Mouse (Mus musculus) liver, embryonic 12.5 days (tissue): ENCODE measurements at regions not wholly inside any gene's neighbourhood (a gene's known extent, or its start where the extent isn't known, plus 50 kb on each side); places are given as distances from the start of the nearest gene placed in this dataset.

ENCODE experiments used
- ATAC-seq: fragments of 200-750 bp; cut with Nextera tagmentation; 2 replicates; pipeline ENCODE4 v1.8.0; 2017; ENCODE audit warnings: moderate number of reproducible peaks, mild to moderate bottlenecking, moderate library complexity
- H3K27ac ChIP-seq: fragments of 300-500 bp; sonication (generic); 2 replicates; pipeline ENCODE4 v1.5.1; 2016; ENCODE audit warnings: mild to moderate bottlenecking
- H3K27me3 ChIP-seq: fragments of 300-500 bp; sonication (generic); replicated peaks from 2 replicates; pipeline ENCODE4 v1.6.1; 2016; ENCODE audit warnings: mild to moderate bottlenecking, moderate library complexity
- H3K36me3 ChIP-seq: fragments of 300-500 bp; sonication (generic); 2 replicates; pipeline ENCODE4 v1.6.1; 2016; ENCODE audit warnings: mild to moderate bottlenecking, moderate library complexity
- H3K4me1 ChIP-seq: fragments of 300-500 bp; sonication (generic); 2 replicates; pipeline ENCODE4 v1.6.1; 2016
- H3K4me2 ChIP-seq: fragments of 300-500 bp; sonication (generic); 2 replicates; pipeline ENCODE4 v1.6.1; 2016; ENCODE audit warnings: mild to moderate bottlenecking, moderate library complexity
- H3K4me3 ChIP-seq: fragments of 300-500 bp; sonication (generic); 2 replicates; pipeline ENCODE4 v1.5.1; 2016; ENCODE audit warnings: mild to moderate bottlenecking, moderate library complexity
- H3K9ac ChIP-seq: fragments of 300-500 bp; sonication (generic); 2 replicates; pipeline ENCODE4 v1.6.1; 2016; ENCODE audit warnings: mild to moderate bottlenecking, moderate library complexity
- H3K9me3 ChIP-seq: fragments of 300-500 bp; sonication (generic); replicated peaks from 2 replicates; pipeline ENCODE4 v1.6.1; 2016; ENCODE audit warnings: mild to moderate bottlenecking, moderate library complexity
- WGBS: fragments of 180-500 bp; shearing (Covaris S2); methylation state at CpG from one replicate; pipeline ENCODE4 v1.1.7; 2016; ENCODE audit not compliant: insufficient replicate concordance; 5-methylcytosine and 5-hydroxymethylcytosine counted together

GRCm38 (mm10) chr1:184297001-184297740 lies 263.1 kb upstream of the 1700056E22Rik start:
- H3K4me1 ChIP-seq: no peaks in the 10 kb centered on the region
- 59% methylated on average over 4 of the region's 4 CpGs for WGBS
- H3K4me3 ChIP-seq: no peak overlapping the region
- no peak overlapping the region for H3K9ac ChIP-seq
- no peak overlapping the region for H3K4me2 ChIP-seq
- H3K9me3 ChIP-seq: no peaks in the 10 kb centered on the region
- no peak overlapping the region for H3K27ac ChIP-seq
- no peaks in the 10 kb centered on the region for H3K36me3 ChIP-seq
- no peak for ATAC-seq
- no peaks in the 10 kb centered on the region for H3K27me3 ChIP-seq

DNA sequence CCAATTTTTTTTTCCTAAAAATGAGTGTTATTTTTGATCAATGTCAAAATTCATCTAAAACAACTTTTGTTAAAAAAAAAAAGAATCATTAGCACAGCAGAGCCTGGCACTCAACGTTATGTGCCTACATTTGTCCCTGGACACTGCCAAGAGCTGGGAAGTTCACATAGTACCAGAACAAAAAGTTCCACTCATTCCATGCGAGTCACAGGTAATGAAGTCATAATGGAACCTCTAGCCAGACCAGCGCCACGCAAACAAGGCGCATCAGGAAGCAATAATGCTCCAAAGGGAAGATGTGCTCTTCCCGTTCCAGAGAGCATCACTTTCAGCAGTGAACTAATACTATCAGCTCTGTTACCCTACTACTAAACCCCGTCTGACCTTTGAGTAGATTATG lies 257.0 kb upstream of the 1700056E22Rik start:
- Histone ChIP-seq H3K36me3 (no peaks in the 10 kb centered on the region), H3K27ac (no peak overlapping the region), H3K9ac (no peak overlapping the region), H3K4me1 (no peaks in the 10 kb centered on the region), H3K27me3 (no peaks in the 10 kb centered on the region), H3K4me3 (no peak overlapping the region), H3K9me3 (no peaks in the 10 kb centered on the region), H3K4me2 (no peak overlapping the region)
- ATAC-seq: no peak
- 68% methylated on average over 7 of the region's 7 CpGs for WGBS

DNA sequence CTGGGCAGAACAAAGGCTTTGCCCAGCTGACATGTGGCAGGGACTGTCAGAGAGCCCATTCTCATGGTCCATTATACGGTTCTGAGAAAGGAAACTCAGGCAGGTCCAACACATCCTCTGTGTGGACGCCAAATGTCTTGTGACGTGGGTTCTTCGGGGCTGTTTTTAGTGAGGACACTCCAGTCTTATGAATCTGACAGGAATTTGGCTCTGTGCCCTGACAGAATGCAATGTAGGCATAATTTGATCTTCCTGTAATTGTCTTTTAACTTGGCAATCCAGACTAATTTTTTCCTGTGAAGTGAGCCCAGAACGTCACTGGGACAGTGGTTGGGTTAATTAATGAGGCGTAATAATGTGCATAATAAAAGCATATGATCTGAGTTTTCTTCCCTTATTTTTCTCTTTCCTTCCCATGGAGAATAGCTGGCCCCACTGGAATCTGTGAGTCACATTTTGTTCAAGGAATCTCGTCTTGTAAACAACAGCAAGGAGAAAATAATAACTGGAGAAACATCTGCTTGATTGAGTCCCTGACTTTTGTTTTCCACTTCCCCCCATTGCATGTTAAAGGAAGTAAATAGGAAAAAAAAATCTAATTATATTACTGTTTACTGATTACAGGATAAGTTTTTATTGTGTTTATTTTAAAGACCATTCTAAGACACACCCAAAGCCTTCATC lies 255.8 kb upstream of the 1700056E22Rik start:
- no peak overlapping the region for H3K4me2 ChIP-seq
- 53% methylated on average over 7 of the region's 7 CpGs for WGBS
- ATAC-seq: no peak

DNA sequence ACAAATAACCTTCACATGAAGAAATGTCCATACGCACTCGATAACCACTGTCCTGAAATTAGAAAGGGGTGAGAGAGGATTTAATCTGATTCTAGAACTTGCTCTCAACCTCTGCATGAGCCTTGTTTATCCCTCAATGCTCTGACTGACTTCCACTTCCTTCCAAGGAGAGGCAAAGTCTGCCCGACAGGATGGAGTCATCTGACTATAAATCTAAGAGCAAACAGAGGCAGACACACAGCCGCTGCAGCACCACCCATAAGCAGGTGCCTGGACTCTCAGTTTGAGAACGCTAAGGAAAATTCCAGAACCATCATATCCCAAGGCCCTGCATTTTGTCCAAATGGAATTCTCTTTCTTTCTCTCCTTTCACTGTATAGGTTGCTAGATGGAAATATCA lies 247.7 kb upstream of the 1700056E22Rik start:
- Histone ChIP-seq H3K4me2 (no peak overlapping the region), H3K9ac (no peak overlapping the region), H3K4me1 (no peaks in the 10 kb centered on the region), H3K9me3 (no peaks in the 10 kb centered on the region), H3K27me3 (no peaks in the 10 kb centered on the region), H3K36me3 (no peaks in the 10 kb centered on the region), H3K4me3 (no peak overlapping the region), H3K27ac (no peak overlapping the region)
- no peak for ATAC-seq
- WGBS: 45% methylated on average over 5 of the region's 5 CpGs

More for the DNA sequence above, 255.8 kb upstream of the 1700056E22Rik start:
- H3K9me3 ChIP-seq: no peaks in the 10 kb centered on the region
- no peak overlapping the region for H3K4me3 ChIP-seq
- H3K27me3 ChIP-seq: no peaks in the 10 kb centered on the region
- no peak overlapping the region for H3K9ac ChIP-seq
- H3K4me1 ChIP-seq: no peaks in the 10 kb centered on the region
- no peaks in the 10 kb centered on the region for H3K36me3 ChIP-seq
- H3K27ac ChIP-seq: no peak overlapping the region

DNA sequence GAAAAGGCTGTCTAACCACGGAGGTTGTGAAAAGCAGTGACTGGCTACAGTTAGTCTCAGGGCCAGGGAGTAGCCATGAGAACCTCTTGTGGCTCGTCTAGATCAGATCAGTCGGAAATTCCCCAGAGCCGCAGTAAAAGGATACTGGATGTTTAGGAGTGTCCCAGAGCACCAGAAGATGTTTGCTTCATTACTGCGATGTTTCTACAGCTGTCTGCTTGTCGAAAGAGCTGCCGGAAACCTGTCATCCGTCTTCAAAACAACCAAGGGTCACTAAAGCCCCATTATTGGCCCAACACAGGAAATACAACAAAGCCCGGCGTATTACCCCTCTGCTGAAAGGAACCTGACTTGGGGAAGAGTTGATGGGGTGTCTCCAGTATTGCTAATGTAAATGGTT lies 245.2 kb upstream of the 1700056E22Rik start:
- no peak overlapping the region for H3K9ac ChIP-seq
- H3K27me3 ChIP-seq: no peaks in the 10 kb centered on the region
- H3K9me3 ChIP-seq: no peaks in the 10 kb centered on the region
- no peak overlapping the region for H3K27ac ChIP-seq
- WGBS: 54% methylated on average over 10 of the region's 10 CpGs
- H3K4me2 ChIP-seq: no peak overlapping the region
- H3K4me1 ChIP-seq: no peaks in the 10 kb centered on the region
- ATAC-seq: no peak
- H3K36me3 ChIP-seq: no peaks in the 10 kb centered on the region
- no peak overlapping the region for H3K4me3 ChIP-seq

DNA sequence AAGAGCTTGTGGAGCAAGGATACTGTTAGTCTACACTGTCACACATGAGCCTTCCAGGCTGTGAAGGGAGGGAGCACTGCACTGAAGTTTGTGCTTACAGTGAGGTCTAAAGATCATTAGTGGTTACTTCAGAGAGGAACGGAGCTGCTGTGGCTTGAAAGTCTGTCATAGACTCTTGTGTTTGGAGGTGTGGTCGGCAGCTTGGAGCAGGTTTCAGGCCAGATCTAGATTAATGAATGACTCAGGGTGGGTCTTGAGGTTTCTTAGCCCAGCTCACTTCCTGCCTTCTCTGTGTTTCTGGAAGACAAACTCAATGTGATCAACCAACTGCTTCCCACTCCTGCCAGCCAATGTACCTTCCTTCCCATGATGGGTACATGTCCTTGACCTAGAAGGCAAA lies 242.9 kb upstream of the 1700056E22Rik start:
- no peaks in the 10 kb centered on the region for H3K4me1 ChIP-seq
- H3K36me3 ChIP-seq: no peaks in the 10 kb centered on the region
- no peaks in the 10 kb centered on the region for H3K27me3 ChIP-seq
- H3K4me3 ChIP-seq: no peak overlapping the region
- H3K27ac ChIP-seq: no peak overlapping the region
- H3K9me3 ChIP-seq: no peaks in the 10 kb centered on the region
- H3K4me2 ChIP-seq: no peak overlapping the region
- WGBS: 12% methylated on average over 2 of the region's 2 CpGs
- no peak for ATAC-seq
- no peak overlapping the region for H3K9ac ChIP-seq

DNA sequence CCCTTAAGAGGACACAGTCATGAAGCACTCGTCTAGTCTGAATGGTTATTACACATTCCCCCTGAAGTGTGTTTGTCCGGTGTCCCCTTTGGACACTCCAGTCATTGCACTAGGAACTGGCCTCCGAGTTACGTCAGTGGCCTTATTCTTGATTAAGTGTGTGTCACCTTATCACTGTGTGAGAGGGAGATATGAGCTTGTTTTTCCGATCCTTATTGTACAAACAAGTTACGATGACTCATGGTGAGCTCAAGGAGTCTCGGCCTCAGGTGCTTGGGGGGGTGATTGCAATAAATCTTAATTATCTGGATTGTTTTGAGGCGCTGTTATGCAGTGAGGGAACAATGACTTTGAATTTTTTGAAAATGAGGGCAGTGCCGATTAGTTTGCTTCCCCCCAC lies 241.8 kb upstream of the 1700056E22Rik start:
- WGBS: 52% methylated on average over 9 of the region's 9 CpGs
- Histone ChIP-seq H3K9ac (no peak overlapping the region), H3K36me3 (no peaks in the 10 kb centered on the region), H3K27ac (no peak overlapping the region), H3K4me2 (no peak overlapping the region), H3K4me3 (no peak overlapping the region), H3K9me3 (no peaks in the 10 kb centered on the region), H3K4me1 (no peaks in the 10 kb centered on the region), H3K27me3 (no peaks in the 10 kb centered on the region)
- no peak for ATAC-seq

- H3K27me3 ChIP-seq: no peaks in the 10 kb centered on the region
- no peak overlapping the region for H3K4me2 ChIP-seq
- WGBS: 76% methylated on average over 3 of the region's 3 CpGs
- H3K4me3 ChIP-seq: no peak overlapping the region
- no peaks in the 10 kb centered on the region for H3K4me1 ChIP-seq
- no peak overlapping the region for H3K9ac ChIP-seq
- no peak overlapping the region for H3K27ac ChIP-seq
- no peaks in the 10 kb centered on the region for H3K9me3 ChIP-seq
- no peaks in the 10 kb centered on the region for H3K36me3 ChIP-seq
- ATAC-seq: no peak
Observed at GRCm38 (mm10) chr1:184275396-184275795, 241.3 kb upstream of the 1700056E22Rik start.

- H3K27ac ChIP-seq: no peak overlapping the region
- no peak overlapping the region for H3K9ac ChIP-seq
- no peak for ATAC-seq
- no peaks in the 10 kb centered on the region for H3K4me1 ChIP-seq
- H3K9me3 ChIP-seq: no peaks in the 10 kb centered on the region
- H3K36me3 ChIP-seq: no peaks in the 10 kb centered on the region
- H3K4me2 ChIP-seq: no peak overlapping the region
- no peak overlapping the region for H3K4me3 ChIP-seq
- H3K27me3 ChIP-seq: no peaks in the 10 kb centered on the region
- WGBS: 64% methylated on average over 6 of the region's 6 CpGs
Observed at GRCm38 (mm10) chr1:184274704-184275103, 240.6 kb upstream of the 1700056E22Rik start.

- Histone ChIP-seq H3K9ac (no peak overlapping the region), H3K4me1 (no peaks in the 10 kb centered on the region), H3K9me3 (no peaks in the 10 kb centered on the region), H3K36me3 (no peaks in the 10 kb centered on the region), H3K4me3 (no peak overlapping the region), H3K4me2 (no peak overlapping the region), H3K27me3 (no peaks in the 10 kb centered on the region), H3K27ac (no peak overlapping the region)
- ATAC-seq: no peak
- WGBS: 39% methylated on average over 1 of the region's 1 CpGs
Observed at GRCm38 (mm10) chr1:184273722-184274121, 239.6 kb upstream of the 1700056E22Rik start.

GRCm38 (mm10) chr1:184271254-184271653 lies 237.2 kb upstream of the 1700056E22Rik start:
- no peaks in the 10 kb centered on the region for H3K27me3 ChIP-seq
- H3K27ac ChIP-seq: no peak overlapping the region
- ATAC-seq: no peak
- 78% methylated on average over 8 of the region's 8 CpGs for WGBS
- H3K9ac ChIP-seq: no peak overlapping the region
- no peaks in the 10 kb centered on the region for H3K4me1 ChIP-seq
- H3K4me2 ChIP-seq: no peak overlapping the region
- no peak overlapping the region for H3K4me3 ChIP-seq
- no peaks in the 10 kb centered on the region for H3K9me3 ChIP-seq
- no peaks in the 10 kb centered on the region for H3K36me3 ChIP-seq

GRCm38 (mm10) chr1:184266051-184266450 lies 231.9 kb upstream of the 1700056E22Rik start:
- H3K27me3 ChIP-seq: no peaks in the 10 kb centered on the region
- no peaks in the 10 kb centered on the region for H3K36me3 ChIP-seq
- WGBS: 16% methylated on average over 8 of the region's 8 CpGs
- H3K9me3 ChIP-seq: no peaks in the 10 kb centered on the region
- no peak overlapping the region for H3K27ac ChIP-seq
- no peak overlapping the region for H3K4me3 ChIP-seq
- no peak for ATAC-seq
- no peaks in the 10 kb centered on the region for H3K4me1 ChIP-seq
- H3K9ac ChIP-seq: no peak overlapping the region
- no peak overlapping the region for H3K4me2 ChIP-seq
